Mouse (Mus musculus): ENCODE measurements around the gene Scube1.
A peak's percentile ranks its signal among the peaks of the same experiment; 100 is the strongest.

Gene Scube1

DNA sequence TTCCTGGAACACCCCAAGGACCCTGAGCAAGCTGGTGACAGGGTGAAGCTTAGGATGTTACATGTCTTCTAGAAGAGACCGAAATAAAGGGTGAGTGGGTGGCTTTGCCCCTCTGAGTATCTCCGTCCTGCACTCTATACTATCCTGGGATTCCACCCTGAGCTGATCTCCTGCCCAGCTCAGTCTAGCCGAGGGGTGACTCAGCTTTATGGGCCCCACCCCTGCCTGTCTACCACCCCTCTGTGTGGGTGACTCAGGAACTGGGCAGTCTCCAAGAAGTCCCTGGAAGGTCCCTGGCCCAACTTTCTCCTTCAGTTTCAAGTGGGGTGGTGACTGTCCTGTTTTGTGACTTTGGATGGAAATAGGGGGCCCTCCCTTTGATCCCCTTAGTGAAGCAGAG is 159.4 kb downstream of the Scube1 start:
- no peak for DNase-seq (ENCODE audit: low read depth)

DNA sequence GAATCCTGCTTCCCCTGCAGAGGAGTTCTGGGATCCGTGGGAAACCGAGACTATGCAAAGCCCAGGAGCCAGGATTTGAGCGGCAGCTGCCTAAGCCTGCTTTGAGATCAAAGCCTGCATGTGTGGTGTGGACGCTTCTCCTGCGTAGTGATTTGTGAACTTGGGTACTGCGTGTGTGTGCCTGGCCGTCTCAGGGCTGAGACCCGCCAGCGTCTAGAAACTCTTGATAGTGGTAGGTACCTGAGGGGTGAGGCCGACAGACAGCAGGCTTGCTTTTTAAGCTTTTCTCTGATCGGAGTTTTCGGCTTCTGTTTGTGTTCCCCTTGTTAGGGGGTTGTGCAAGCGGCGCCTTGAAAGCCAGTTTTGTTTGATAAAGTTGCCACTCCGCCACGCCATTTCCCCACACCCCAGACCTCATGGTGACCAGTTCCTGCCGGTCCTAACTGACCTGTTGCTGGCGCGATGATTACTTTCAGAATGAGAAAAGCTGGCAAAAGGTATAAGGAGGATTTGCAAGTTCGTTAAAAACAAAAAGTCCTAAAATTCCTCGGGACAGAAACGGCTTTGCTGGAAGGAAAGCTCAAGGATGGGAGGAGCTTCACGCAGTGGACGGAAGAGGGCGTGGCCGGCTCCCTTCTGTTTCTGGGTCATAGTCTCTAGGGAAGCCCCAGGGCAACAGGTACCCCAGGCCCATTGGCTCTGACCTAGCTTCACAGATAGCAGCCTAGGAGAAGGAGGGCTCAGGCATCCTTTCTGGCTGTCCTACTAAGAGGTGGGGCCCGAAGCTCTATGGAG is 160.8 kb downstream of the Scube1 start:
- peak; percentile 61 for DNase-seq (ENCODE audit: low read depth)

DNA sequence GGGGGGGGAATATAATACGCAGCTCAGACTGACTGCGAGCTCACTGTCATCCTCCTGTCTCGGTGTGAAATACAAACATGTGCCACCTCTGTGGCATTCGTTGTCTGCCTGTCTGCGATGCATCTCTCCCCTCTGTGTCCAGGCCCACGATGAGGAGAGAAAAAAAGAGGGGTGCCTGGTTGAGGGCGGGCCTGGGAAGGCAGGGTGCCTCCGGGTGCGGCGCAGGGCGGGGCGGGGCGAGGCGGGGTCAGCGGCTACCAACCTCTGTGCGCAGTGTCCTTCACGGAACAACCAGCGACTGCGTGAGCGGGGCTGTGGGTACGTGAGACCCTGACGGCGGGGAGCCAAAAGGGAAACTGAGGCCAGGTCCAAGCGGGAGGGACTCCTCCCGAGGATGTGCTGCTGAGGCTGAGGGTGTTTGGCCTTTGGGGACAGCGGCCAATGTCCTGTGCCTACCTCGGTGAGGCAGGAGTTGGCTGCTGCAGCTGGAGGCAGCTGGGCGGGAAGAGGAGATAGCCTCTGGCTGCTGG is 161.4 kb downstream of the Scube1 start, which contains the start of the genes Tspo and Mcat:
TSS of gene Tspo (plus strand) at position 266 of the 530 bp plus-strand sequence.
TSS of gene Mcat (minus strand) at position 461 of the 530 bp plus-strand sequence.
- peak; percentile 77 for DNase-seq (ENCODE audit: low read depth)

DNA sequence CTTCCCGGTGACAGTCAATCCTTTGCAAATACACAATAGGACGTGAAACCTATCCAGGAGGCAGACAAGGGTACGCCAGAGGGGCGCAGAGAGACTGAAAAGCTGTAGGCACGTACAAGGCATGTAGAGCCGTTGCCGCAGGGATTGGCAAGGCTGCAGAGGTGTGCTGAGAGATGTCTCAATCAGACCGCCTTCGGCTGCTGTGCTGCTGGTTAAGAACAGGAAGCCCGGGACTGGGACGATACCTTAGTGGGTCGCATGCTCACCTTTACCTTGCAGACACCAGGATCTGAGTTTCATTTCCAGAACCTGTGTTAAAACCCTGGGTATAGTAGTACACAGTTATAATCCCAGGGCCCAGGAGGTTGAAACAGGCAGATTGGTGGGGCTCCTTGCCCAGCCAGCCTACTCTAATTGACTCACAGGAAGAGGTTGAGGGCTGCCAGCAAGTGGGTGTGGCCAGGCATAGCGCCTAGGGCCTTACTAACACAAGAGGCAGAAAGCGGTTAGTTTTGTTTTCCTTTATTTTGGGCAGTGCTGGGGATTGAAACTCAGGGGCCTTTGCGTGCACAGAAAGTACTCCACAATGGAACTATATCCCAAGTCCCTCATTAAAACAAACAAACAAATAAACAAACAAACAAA is 162.1 kb downstream of the Scube1 start:
- peak; percentile 89 for DNase-seq (ENCODE audit: low read depth)

DNA sequence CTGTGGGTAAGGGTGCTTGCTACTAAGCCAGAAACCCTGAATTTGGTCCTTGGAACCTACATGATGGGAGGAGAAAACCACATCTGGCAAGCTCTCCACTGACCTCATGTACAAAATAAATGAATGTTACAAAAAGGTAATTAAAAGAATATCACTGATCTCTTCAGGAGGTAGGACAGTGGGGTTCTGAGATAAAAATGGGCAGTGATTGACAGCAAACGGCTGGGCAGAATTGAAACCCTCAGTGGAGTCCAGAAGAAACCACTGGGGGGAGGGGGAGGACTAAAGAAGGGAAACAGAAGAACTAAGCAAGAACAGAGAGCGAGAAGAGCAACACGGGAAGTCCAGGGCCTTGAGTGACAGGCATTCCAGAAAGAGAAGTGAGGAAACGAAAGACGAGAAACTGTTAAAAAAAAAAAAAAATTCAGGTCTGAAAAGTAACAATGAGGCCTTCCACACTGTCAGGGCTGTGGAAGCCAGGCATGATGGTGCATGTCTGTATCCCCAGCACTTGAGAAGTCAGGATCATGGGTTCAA is 163.8 kb downstream of the Scube1 start:
- DNase-seq (ENCODE audit: low read depth), result no peak

DNA sequence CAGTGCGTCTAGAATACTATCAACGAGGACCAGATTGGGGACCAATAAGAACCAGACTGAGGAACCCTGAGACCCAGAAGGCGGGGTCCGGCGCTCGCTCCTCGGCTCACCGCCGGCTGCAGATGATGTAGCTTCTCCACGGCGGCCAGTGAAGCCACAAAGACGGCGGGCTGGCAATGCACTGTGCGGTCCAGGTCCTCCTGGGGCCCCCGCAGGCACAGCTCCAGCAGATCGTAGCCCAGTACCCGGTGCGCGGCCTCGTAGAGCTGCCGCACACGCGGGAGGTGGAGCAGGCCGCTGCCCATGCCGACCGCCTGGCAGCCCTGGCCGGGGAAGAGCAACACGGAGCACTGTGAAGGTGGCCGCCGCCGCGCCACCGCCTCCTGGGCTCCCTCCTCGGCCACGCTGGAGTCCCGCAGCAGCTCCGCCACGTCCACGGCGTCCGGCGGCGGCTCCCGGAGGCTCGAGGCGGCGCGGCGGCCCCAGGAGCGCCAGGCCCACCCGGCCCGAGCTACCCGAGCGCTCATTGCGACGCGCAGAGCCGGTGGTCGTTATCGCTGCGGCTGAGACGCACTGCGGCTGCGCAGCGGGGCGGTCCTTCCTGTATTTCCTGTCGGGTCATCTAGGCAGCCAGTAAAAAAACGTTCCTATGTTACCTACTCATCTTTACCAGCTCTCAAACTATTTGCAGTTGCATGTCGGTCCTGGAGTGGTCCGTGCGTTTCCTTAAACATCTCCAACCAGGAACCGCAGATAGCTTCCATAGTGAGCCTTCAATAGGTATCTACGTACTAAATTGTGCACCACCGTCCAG is 169.5 kb downstream of the Scube1 start:
- peak; percentile 91 for DNase-seq (ENCODE audit: low read depth)

Data from naive thymus-derived CD4-positive, alpha-beta T cell, adult 2 months (primary cell).